Mouse (Mus musculus): Measurements from ENCODE around the gene Rnaseh2b.

The Rnaseh2b gene

GRCm38 (mm10) chr14:62292488-62293339, at the start of gene Rnaseh2b, which contains the start of gene Dleu7:
Rnaseh2b (plus strand) TSS chr14:62292589.
Dleu7 (minus strand) TSS chr14:62293047.
- peak; percentile 70 to 74 for DNase-seq

DNA sequence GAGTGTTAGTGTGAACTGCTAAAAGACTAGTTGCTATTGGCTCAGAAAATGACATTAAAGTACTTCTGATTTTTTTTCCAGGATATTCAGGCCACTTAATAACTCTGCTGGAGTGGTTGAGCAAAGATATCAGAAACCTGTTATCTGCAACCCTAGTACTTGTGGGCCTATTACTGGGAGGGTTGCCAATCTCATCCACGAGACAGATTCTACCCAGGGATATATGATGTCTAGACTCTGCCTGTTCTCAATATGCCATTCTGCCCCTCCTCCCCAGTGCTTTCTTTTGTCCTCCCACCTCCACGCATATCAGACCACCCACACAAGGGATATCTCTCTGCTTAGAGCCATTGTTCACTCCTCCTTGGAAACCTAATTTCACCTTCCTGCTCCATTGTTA, 48.9 kb upstream of the Rnaseh2b start:
- no peak for DNase-seq

- no peak for DNase-seq
Observed at GRCm38 (mm10) chr14:62245557-62245956, 46.8 kb upstream of the Rnaseh2b start.

GRCm38 (mm10) chr14:62248345-62248744, 44.0 kb upstream of the Rnaseh2b start:
- DNase-seq = no peak

- peak in 1 of 2 experiments; percentile 47 for DNase-seq
Observed at GRCm38 (mm10) chr14:62248796-62249195, 43.6 kb upstream of the Rnaseh2b start.

DNA sequence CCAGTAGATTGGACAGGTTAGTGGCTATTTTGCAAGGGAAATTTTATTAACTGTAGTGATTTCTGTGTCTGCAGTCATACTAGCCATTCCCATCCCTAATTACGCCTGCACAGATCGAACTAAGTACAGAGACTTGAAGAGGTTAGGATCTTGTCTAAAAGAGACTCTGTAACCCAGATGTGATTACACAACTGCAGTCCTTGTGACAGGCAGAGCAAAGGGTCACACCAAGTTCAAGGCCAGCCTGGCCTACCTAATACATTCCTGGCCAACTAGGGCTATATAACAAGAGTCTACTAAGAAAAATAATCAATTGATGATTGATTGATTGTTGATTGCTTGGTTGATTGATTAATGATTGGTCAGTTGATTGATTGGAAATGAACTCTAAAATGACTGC, 43.1 kb upstream of the Rnaseh2b start:
- DNase-seq = no peak

DNA sequence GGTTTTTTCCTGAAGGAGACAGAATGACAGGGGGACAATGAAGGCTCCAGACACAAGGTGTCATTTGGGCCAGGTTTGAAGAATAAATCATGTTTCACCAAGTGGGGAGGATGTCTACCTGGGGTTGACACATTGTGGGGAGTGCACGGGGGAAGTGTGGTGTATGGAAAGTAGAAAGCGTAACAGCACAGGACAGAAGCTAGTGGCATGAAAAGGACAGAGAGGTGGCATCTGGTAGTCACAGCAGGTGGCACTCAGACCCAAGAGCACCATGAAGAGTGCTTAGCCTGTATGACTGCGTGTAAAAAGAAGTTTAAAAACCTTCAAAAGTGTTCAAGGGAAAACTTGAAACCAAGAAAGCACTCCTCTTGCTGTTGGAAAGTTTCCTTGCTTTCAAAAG, 42.3 kb upstream of the Rnaseh2b start:
- no peak for DNase-seq

GRCm38 (mm10) chr14:62251999-62252398, 40.4 kb upstream of the Rnaseh2b start:
- DNase-seq = peak; percentile 51 to 62

DNA sequence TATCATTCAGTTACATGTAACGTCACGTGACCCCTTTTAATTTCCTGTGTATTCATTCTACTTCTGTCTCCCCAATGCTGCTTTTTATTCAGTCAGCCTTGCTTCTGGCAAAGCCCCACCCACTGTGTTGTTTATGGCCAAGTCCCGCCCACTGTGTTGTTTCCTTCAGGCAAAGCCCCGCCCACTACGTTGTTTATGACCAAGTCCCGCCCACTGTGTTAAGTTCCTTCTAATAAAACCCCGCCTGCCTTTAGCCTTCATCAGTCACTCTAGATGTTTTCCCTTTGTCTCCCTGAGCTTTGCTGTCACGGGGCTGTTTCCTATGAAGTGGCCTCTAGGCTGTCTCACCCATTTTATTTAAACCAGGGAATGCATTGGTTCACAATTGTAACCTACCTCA, 38.0 kb upstream of the Rnaseh2b start:
- DNase-seq = peak in 1 of 2 experiments; percentile 11

DNA sequence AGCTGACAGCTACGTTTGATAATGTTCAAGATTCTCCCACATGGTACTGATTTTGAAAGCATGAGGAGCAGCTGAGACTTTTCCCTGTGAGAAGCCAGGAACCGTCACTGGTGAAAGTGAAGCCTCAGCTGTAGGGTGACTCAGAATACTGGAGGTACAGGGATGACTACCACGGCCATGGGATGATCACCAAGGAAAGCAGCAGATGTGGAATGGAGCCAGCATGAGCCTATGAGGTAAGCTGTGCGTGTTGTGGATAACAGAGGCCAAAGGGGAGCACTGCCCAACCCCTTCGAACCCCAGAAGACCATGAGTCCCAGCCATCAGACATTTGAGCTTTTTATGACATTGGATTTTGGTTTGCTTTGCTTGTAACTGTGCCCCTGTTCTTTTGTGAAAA, 36.3 kb upstream of the Rnaseh2b start:
- no peak for DNase-seq

DNA sequence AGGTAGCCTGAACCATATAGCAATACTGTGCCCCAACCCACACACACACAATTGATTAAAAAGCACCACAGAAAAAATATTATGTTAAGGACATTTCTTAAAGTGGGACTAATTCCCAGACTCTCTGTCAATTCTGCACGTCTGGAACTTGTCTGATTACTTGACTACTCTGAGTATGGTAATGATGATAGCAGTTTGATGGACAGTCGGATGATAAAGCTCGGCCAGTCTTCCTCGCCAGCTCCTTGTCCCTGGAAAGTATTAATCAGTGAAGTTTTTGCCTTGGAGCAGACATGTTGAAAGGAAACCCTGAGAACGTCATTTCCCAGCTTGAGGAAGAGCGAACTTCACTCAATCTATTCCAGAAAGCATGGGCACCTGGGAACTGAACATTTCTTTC, 34.3 kb upstream of the Rnaseh2b start:
- DNase-seq = no peak

DNA sequence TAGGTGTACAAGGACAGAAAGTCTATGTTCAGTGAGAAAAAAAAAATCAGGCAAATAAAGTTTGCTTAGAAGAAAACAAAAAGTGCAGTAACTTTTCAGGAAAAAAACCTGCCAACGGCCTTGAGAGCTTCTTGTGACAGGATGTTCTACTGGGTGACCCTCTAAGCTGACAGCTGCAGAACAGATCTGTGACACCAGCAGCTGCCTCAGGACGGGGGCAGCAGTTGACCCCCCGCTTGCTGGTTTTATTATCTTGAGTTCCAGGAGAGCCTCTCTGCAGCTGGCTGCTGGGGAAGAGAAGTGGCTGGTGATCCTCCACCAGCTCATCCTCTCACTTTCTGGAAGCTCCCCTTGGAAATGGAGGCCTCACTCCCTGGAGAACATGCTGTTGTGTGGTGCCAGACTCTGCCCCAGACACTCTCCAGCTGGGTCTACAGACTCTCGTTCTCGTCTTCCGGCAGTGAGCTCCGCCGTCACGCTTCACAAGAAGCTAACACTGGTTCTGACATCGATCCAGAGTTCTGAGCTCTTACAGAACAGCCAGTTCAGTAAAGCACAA, 33.3 kb upstream of the Rnaseh2b start:
- peak in 1 of 2 experiments; percentile 3 for DNase-seq

GRCm38 (mm10) chr14:62270698-62271396, 21.5 kb upstream of the Rnaseh2b start:
- no peak for DNase-seq

DNA sequence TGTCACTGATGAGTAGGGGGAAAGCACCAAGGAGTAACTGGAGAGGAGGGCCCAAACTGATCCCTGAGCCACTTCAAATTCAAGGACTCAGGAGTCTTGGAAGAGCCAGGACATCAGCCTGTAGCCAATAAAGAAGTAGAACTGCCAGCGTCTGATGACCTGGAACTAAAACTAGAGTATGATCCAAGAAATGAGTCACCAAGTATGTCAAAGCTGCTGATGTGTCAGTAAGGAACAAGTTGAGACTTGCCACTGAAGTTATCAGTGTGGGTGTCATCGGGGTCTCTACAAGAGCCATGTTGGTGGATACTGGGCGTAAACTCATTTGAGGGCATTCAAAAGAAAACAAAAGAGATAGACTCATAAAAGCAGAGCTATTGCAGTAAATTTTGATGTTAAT, 18.8 kb upstream of the Rnaseh2b start:
- DNase-seq = no peak

DNA sequence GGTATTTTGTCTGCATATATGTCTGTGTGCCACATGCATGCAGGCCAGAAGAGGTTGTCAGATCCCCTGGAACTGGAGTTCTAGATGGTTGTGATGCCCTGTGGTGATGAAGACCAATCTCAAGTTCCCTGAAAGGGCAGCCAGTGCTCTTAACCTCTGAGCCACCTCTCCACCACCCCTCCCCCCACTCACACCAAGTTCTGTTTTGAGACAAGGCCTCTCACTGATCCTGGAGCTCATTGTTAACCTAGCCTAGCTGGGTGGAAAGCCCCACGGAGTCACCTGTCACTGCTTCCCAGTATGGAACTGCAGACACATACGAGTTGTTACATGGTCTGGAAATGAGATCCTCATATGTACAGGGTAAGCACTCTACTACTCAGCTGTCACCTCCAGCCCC, 9.4 kb upstream of the Rnaseh2b start:
- no peak for DNase-seq

GRCm38 (mm10) chr14:62288731-62289130, 3.7 kb upstream of the Rnaseh2b start:
- DNase-seq = peak in 1 of 2 experiments; percentile 8

- peak; percentile 34 to 45 for DNase-seq
Observed at GRCm38 (mm10) chr14:62291406-62291987, 892 bp upstream of the Rnaseh2b start.

- DNase-seq = no peak
Observed at GRCm38 (mm10) chr14:62292166-62292487, 262 bp upstream of the Rnaseh2b start.

- no peak for DNase-seq
Observed at GRCm38 (mm10) chr14:62298808-62299207, 6.4 kb downstream of the Rnaseh2b start.

DNA sequence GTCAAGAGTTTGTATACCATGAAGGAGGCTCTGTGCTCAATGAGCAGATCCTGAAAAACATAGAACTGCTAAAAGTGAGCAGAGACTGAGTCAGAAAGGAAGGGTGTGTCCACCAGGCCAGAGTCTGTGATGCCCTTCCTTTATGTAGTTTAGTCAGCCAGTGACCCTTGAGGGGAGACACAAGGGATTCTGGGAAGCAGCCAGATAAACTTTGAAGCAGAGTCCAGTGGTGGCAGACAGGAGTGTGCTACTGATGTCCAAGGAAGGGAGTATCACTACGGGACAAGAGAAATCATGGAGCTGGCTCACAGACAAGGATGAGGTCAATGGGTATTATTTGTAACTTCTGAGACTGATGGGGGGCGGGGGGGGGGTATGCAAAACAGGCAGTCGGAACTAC, 7.6 kb downstream of the Rnaseh2b start:
- peak; percentile 21 to 51 for DNase-seq

- no peak for DNase-seq
Observed at GRCm38 (mm10) chr14:62307555-62307954, 15.2 kb downstream of the Rnaseh2b start.

GRCm38 (mm10) chr14:62309026-62309425, 16.6 kb downstream of the Rnaseh2b start:
- no peak for DNase-seq

DNA sequence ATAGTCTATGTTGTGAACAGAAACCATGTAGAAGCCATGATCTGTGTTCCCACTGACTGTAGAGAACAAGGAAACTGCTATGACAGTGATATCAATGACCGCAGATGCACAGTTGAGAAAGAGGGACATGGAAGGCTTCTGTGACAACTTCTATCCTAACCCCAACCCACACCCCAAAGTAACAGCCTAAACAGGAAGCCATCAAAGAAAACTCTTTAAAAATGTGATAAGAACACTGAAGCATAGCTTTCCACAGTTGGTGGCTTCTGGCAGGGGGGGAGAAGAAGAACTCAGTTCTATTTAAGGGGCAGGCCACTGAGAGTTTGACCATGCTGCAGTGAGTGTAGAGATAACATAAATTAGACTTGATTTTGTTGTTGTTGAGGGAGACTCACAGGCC, 19.3 kb downstream of the Rnaseh2b start:
- DNase-seq = no peak
